Mouse (Mus musculus) erythroid progenitor cell, adult 5-6 weeks (primary cell): Measurements from ENCODE around the gene Hivep2. TPM values are rescaled to one million over a fixed set of nuclear protein-coding genes. Genes with fewer than 3 reads are reported as not detected.

ENCODE experiments used
- ATAC-seq: replicated peaks from 2 replicates; pipeline ENCODE4 v1.8.0; 2016; ENCODE audit warnings: moderate number of reproducible peaks, mild to moderate bottlenecking, moderate TSS enrichment, inconsistent platforms; ENCODE audit not compliant: poor library complexity, low FRiP score, severe bottlenecking
- total RNA-seq, 2 experiments: library from RNA; stranded (forward) in 1 of 2; stranded (reverse) in 1 of 2; fragments of 150-400 nt in 1 of 2; fragments of 186-747, 209-891 nt in 1 of 2; gene quantifications; 2 replicates each; pipeline versions ENCODE4 v1.2.3 to v1.2.4; 2015 to 2017; ENCODE audit warnings: low replicate concordance in 2 of 2

Hivep2 gene
- total RNA-seq, 2 experiments from 2014 or later: 1.5 to 4.6 TPM

DNA sequence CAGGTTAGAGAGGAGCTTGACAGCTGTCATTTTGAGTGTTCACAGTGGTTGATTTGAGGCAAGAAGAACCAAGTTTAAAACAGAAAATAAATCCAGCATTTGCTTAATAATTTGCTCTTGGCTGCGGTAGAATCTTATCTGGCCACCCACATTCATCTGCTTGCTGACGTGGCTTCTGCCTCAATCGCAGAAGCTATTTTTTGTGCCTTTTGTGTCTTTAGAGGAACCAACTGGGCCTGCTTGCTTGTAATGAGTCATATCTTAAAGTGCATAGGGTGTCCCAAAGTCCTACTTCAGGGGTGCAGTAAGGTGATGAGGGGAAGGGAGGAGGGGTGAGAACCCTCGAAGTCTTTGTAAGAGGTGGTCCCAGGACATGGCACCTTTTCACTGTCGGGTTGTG lies 151.1 kb downstream of the Hivep2 start:
- ATAC-seq: no peak

- no peak for ATAC-seq
Measured at GRCm38 (mm10) chr10:14119201-14119600, 153.3 kb downstream of the Hivep2 start.

GRCm38 (mm10) chr10:14120512-14120911 lies 154.6 kb downstream of the Hivep2 start:
- ATAC-seq: no peak

GRCm38 (mm10) chr10:14127826-14128225 lies 162.0 kb downstream of the Hivep2 start:
- no peak for ATAC-seq

- no peak for ATAC-seq
Measured at GRCm38 (mm10) chr10:14130270-14130669, 164.4 kb downstream of the Hivep2 start.

DNA sequence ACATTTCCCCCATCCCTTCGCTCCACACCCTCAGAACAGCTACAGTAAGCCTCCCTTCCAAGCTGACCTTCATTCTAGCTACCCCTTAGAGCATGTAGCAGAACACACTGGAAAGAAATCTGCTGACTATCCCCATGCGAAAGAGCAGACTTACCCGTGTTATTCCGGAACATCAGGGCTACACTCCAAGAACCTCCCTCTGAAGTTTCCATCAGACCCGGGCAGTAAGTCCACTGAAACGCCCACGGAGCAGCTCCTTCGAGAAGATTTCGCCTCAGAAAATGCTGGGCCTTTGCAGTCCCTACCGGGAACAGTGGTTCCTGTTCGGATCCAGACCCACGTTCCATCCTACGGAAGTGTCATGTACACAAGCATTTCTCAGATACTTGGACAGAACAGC lies 165.4 kb downstream of the Hivep2 start:
- no peak for ATAC-seq

DNA sequence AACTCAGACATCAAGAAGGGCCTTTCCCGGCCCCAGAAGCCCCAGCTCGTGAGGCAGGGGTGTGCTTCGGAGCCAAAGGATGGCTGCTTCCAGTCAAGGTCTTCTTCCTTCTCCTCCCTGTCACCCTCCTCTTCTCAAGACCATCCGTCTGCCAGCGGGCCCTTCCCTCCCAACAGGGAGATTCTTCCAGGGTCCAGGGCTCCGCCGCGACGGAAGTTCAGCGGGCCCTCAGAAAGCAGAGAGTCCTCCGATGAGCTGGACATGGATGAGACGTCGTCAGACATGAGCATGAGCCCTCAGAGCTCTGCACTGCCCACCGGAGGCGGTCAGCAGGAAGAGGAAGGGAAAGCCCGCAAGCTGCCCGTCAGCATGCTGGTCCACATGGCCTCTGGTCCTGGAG lies 166.2 kb downstream of the Hivep2 start:
- no peak for ATAC-seq

DNA sequence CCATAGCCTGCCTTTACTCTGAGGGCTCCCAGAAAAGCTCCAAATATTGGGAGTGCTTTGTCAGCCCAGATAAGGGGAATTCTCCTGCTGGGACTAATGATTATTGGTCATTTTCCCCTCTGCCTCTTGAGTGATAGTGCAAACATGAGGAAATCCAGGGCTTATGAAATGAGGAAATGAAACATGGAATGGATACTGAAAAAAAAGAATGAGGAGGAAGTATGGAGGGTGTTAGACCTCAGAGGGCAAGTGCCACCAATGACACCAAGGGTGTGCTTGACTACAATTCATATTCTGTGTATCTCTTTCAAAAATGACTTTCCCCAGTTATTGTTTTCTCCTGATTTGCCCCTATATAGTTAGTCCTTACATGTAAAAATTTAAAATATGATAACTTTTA lies 167.1 kb downstream of the Hivep2 start:
- no peak for ATAC-seq

DNA sequence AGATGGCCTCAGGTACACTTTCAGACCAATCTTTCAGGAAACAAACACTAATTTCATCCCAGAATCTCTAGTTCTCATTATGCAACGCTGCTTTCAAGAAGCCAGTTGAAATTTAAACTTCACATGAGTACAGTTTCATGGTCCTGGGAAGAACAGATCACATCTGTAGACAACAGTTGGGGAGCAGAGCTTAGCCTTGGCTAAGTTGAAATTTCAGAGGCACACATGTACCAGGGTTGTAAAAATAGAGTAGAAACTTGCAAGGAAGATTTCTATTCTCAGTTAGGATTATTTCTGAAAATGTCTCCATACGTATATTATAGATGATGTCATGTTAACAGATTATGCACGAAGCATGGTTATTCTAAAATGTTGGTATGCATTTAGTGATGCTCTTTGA lies 172.8 kb downstream of the Hivep2 start:
- no peak for ATAC-seq

- no peak for ATAC-seq
Measured at GRCm38 (mm10) chr10:14144840-14145239, 179.0 kb downstream of the Hivep2 start.

GRCm38 (mm10) chr10:14164829-14165228 lies 199.0 kb downstream of the Hivep2 start:
- ATAC-seq: no peak

- no peak for ATAC-seq
Measured at GRCm38 (mm10) chr10:14168197-14168844, 202.4 kb downstream of the Hivep2 start.

GRCm38 (mm10) chr10:14168869-14169566 lies 203.1 kb downstream of the Hivep2 start:
- no peak for ATAC-seq

DNA sequence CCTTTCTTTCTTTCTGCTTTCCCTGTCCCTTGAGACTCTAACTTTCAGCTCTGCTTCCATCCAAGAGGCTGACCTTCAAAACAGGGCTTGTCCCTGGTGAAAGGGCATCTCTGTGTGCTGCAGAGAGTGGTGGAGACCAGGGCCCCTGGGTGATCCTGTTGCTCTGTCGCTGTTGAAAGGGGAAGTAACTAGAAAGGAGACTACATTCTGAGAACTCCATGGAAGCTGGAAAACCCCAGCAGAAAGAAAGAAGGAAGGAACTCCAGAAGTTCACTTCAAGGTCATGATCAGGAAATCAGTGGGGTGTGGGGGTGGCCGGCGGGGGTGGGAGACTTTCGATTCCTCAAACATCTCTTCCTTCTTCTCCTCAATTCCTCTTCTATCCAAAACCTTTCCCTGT lies 208.2 kb downstream of the Hivep2 start:
- ATAC-seq: no peak

DNA sequence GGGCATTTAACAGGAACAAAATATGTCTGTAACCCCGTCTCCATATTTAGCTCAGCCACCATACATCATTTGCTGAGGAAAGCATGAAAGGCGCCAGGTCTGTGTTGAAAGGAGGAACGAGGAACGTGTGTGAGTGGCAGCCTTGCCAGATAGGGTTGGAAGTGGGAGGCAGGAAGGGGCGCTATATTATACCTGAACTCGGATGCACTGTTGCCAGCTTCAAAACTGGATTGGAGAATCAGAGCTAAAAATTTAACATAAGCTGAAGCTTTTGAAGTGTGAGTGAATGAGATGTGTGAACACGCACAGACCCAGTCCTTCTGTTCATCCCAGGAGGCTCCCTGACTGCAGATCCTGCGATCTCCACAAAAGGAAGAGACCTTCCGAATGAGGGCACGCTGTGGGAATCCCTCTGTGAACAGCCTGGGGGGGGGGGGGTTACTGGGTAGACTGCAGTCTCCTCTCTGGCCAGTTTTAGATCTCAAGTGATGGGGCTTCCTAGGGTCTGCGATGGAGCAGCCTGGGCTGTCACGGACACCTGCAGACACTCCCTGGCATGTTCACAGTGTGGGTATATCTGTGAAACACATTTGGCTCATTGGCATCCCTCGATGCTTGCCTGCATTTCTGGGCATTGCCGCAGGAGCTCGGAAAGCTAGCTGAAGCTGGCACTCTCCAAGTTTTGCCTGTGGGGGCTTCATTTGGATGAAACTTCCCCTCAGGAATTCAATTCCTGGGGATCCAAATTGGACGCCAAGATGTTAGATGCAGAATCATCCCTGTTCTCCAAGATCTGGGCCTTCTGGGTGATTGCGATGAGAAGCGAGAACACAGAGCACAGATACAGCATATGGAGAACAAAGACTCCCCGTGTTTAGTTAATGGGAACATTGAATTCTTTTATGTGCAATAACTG lies 213.8 kb downstream of the Hivep2 start:
- ATAC-seq: no peak

DNA sequence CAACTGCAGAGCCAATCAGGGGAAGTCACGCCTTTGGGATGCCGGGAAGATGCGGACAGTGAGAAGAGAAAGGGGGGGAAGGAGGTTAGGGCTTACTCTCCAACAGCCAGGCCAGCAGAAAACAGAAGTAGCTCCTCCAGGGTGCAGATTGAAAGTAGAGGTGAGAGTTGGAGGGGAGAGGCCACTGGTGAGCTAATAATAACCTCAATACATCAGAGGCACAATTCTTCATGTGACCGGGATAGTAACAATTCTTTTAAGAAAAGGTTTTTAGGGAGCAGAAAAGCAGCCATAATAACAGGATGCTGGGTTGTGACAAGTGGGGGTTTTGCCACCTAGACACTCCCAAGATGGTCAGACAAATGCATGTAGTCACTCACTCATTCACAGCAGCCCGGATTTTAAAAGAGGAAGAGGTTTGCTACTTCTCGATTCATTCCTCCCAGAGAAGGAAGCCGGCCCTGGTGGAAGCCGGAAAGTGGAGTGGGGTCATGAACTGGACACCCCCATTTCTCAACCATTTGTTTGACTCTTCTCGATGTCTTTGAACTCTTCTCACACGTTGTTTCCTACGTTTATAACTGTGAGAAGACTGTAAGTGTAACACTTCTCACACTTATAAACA lies 220.6 kb downstream of the Hivep2 start:
- ATAC-seq: no peak

DNA sequence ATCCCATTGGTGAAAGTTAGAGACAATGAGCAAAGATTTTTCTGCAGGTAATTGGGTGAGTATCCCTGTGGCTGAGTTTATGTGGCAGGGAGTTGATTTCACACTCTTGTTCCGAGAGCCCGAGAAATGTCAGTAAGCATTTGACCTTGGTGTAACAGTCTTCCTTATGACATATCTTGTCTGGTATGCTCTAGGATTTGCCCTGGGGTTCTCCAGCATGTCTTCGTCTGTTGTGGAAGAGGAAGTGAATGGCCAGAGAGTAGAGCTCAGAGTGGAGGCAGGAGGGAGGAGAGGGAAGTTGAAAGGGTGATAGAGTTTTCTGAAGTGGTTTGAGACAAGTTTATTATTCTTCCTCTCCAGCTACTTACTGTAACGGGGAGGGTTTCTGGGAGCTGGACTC lies 223.2 kb downstream of the Hivep2 start:
- no peak for ATAC-seq

GRCm38 (mm10) chr10:14191202-14191601 lies 225.3 kb downstream of the Hivep2 start:
- no peak for ATAC-seq

DNA sequence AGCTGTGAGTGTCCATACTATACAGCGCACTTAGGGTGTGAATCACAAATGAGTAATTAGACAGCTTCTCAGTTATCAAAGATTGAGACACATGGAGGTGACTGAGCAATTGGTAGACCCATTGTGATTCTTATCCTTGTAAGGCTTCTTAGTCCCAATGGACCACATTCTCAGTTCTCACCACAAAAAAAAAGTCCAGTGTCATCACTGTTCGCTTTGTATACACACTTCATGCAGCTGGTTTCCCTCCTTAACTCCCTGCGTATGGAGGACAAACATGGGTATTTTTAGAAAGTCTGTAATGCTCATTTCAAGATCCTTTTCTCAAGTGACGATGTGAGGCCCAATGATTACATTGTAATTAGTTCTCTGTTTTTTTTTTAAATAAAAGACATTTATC lies 226.3 kb downstream of the Hivep2 start:
- ATAC-seq: no peak

DNA sequence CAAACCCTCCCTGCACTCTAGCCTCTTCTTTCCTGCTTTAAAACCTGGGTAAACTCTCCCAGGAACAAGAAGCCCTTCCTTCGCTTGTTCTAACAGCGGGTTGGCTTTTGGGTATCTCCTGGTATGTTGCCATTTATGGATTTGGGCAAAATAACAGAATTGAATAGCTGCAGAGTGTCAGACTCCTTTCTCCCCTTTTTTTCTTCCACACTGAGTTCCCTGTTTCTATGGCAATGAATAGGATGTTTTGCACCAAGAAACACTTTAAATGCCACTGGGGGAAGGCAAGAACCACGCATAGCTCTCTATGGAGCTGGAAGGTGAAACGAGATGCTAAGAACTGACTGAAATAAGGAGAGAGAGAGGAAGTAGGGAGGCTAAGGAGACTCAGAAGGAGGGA lies 227.8 kb downstream of the Hivep2 start:
- ATAC-seq: no peak
